Mouse (Mus musculus) liver, adult 2 months (tissue): ENCODE measurements around the gene T2. TPM values are rescaled to one million over a fixed set of nuclear protein-coding genes. Genes with fewer than 3 reads are reported as not detected.
"Not testable (repeated sequence)": the region's sequence is repeated elsewhere in the genome, so short reads cannot be mapped to it uniquely, and the experiment has no call there.

Experiments used
- DNase-seq: peaks from one replicate; pipeline ENCODE4 v3.0.0-alpha.2; 2011; ENCODE audit warnings: low read depth, low spot score; ENCODE audit errors: extremely low read depth
- H3K27ac ChIP-seq: fragments of 200-500 bp; replicated peaks from 2 replicates; pipeline ENCODE4 v1.5.1; 2012; ENCODE audit warnings: low read depth, mild to moderate bottlenecking, control low read depth, inconsistent platforms, low read length; ENCODE audit not compliant: insufficient read depth
- H3K27me3 ChIP-seq: fragments of 200-500 bp; 2 replicates; pipeline ENCODE4 v1.6.1; 2012; ENCODE audit warnings: mild to moderate bottlenecking, moderate library complexity, low read length, inconsistent platforms; ENCODE audit not compliant: control insufficient read depth, insufficient read depth
- H3K36me3 ChIP-seq: fragments of 200-500 bp; 2 replicates; pipeline ENCODE4 v1.6.1; 2012; ENCODE audit warnings: low read length, inconsistent platforms; ENCODE audit not compliant: control insufficient read depth, insufficient read depth
- H3K4me1 ChIP-seq: fragments of 200-500 bp; 2 replicates; pipeline ENCODE4 v1.6.1; 2011; ENCODE audit warnings: low read length; ENCODE audit not compliant: control insufficient read depth, insufficient read depth
- H3K4me3 ChIP-seq: fragments of 200-500 bp; 2 replicates; pipeline ENCODE4 v1.5.1; 2011; ENCODE audit warnings: low read depth, mild to moderate bottlenecking, control low read depth, low read length, moderate library complexity; ENCODE audit not compliant: insufficient read depth
- H3K79me2 ChIP-seq: fragments of 200-500 bp; 2 replicates; pipeline ENCODE4 v1.6.1; 2012; ENCODE audit warnings: inconsistent platforms, mild to moderate bottlenecking, low read length, moderate library complexity; ENCODE audit not compliant: control insufficient read depth, insufficient read depth
- H3K9ac ChIP-seq: fragments of 200-500 bp; 2 replicates; pipeline ENCODE4 v1.6.1; 2012; ENCODE audit warnings: low read depth, mild to moderate bottlenecking, control low read depth, inconsistent platforms, low read length
- CTCF ChIP-seq: fragments of 200-500 bp; IDR thresholded peaks from 2 replicates; pipeline ENCODE4 v1.5.1; 2011; ENCODE audit warnings: low read depth, low read length, control low read depth
- POLR2A ChIP-seq: fragments of 200-500 bp; IDR thresholded peaks from 2 replicates; pipeline ENCODE4 v1.6.1; 2011; ENCODE audit warnings: low read length, control low read depth; ENCODE audit not compliant: insufficient read depth; ENCODE audit errors: extremely low read depth
- WGBS: fragments of 180-500 bp; shearing (Covaris S2); methylation state at CpG from one replicate; pipeline ENCODE4 v1.1.7; 2018; 5-methylcytosine and 5-hydroxymethylcytosine counted together
- polyA plus RNA-seq: library from polyadenylated mRNA; depleted of rRNA; stranded (reverse); fragments of >200 nt; gene quantifications from 2 replicates; pipeline ENCODE4 v1.2.3, GENCODE M21; 2012
- total RNA-seq: library from RNA; depleted of rRNA; stranded (reverse); fragments of >200 nt; gene quantifications from 2 replicates; pipeline ENCODE4 v1.2.3, GENCODE M21; 2014

The T2 gene
- total and polyA plus RNA-seq, 2 experiments, result not detected

DNA sequence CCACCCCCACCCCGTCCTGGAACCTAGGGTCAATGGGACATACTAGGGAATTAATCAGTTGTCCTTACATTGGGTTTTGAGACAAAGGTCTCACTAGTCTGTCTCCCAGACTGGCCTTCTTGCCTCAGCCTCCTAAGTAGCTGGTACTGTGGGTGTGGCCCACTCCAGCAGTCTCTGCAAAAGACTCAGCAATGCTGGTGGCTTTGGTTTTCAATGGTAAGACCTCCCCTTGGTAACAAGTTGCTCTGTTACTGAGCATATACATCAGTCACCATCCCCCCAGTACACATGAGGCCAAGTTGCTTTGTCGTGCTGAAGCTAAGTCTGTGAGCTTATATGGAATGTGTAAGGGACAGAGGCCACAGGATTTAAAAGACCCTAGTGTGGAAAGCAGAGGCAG lies 42.2 kb downstream of the T2 start:
- Histone ChIP-seq H3K9ac (no peak overlapping the region), H3K27ac (no peak overlapping the region), H3K27me3 (no peaks in the 10 kb centered on the region), H3K79me2 (no peaks in the 10 kb centered on the region), H3K4me1 (no peaks in the 10 kb centered on the region), H3K4me3 (no peak overlapping the region), H3K36me3 (no peaks in the 10 kb centered on the region)
- WGBS, result 75% methylated on average over 2 of the region's 2 CpGs
- DNase-seq, result no peak
- TF ChIP-seq CTCF (no peak), POLR2A (no peak)

DNA sequence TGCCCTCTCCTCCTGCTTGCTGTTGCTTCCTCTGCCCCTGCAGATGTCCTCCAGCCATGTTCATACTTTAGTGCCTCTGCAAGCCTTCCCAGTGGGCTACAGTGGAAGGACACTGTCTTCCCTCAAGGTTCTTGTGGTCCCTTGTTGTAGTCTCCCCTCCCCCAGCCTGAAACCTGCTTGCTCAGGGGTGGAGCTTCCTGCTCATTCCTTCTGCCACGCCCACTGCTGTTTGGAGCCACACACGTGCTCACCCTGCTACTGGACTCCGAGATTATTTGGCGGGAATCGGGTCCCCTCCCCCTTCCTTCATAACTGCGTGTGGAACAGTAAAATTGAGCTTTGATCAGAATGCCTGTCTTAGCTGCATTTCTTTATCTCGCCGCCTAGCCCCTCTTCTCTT lies 48.1 kb downstream of the T2 start:
- H3K79me2 ChIP-seq, H3K27ac ChIP-seq, H3K4me1 ChIP-seq, H3K27me3 ChIP-seq, H3K9ac ChIP-seq, H3K36me3 ChIP-seq, H3K4me3 ChIP-seq, DNase-seq: not testable (repeated sequence)
- 54% methylated on average over 8 of the region's 8 CpGs for WGBS

DNA sequence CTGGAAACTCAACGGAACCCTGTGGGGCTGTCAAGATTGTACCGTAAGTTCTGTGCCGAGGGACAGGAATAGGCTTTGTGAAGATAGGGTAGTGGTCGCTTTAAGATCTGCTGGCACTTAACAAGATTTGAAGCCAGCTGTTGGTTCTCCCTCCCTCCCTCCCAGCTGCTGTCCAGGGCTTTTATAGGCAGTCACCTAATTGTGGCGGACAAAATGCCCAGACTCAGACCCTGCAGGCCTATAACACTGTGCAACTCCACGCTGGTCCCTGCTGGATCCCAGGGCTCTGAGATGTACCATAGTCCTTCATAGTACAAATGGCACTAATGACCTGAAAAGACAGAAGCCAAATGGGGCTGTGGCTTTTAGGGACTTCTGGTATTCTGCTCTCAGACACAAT lies 50.5 kb downstream of the T2 start:
- 0 out of 2 replicates have a peak, but pooled peaks cover 2% of the 10 kb centered on the region for H3K27me3 ChIP-seq
- no peak overlapping the region for H3K27ac ChIP-seq
- H3K4me3 ChIP-seq, result no peak overlapping the region
- no peaks in the 10 kb centered on the region for H3K4me1 ChIP-seq
- DNase-seq, result no peak
- WGBS, result 82% methylated on average over 6 of the region's 6 CpGs
- TF ChIP-seq CTCF (no peak), POLR2A (no peak)
- no peaks in the 10 kb centered on the region for H3K36me3 ChIP-seq
- no peak overlapping the region for H3K9ac ChIP-seq
- H3K79me2 ChIP-seq, result no peaks in the 10 kb centered on the region

DNA sequence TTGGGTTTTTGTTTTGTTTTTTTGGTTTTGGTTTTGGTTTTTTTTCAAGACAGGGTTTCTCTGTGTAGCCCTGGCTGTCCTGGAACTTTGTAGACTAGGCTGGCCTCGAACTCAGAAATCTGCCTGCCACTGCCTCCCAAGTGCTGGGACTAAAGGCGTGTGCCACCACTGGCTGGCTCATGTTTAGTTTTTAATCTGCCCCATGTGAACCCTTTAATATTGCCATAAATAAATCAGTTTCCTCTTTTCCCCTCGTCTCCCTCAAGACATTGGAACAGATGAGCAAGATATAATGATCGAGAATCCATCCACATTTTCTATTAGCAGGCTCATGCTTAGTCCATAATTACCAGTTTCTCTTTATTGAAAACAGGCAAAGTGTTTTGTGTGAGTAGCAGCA lies 52.2 kb downstream of the T2 start:
- 79% methylated on average over 4 of the region's 4 CpGs for WGBS
- H3K4me3 ChIP-seq, DNase-seq, H3K9ac ChIP-seq, H3K4me1 ChIP-seq, H3K79me2 ChIP-seq, H3K27ac ChIP-seq, H3K36me3 ChIP-seq, H3K27me3 ChIP-seq: not testable (repeated sequence)

DNA sequence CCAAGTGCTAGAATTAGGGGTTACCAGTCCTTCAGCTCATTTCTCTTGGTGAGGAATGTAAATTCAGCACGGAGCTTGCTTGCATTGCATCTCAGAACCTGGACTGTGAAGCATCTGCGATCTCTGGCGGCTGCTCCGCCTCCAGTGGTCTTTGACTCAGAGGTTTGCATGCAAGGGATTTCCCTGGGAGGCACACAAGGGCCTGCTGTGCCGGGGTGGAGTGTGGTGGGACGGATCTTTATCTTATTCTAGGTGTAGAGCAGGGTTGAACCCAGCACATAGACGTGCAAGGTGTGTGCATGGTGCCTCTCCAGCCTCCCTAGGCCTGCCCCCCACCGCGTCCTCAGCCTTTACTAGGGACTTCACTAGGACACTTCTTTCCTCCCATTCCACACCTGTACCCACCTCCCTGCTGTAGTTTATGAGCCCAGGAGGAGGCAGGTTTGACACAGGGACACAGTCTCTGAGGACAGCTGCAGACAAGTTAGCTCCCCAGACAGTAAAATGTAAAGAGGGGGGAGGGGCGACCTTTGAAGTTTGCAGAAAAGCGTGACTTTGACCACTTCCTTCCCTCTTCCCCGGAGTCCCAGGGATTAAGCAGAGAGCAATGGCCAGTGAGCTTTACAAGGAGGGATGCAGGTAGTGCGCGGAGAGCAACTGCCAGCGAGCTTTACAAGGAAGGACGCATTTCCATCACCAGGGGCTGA lies 53.0 kb downstream of the T2 start:
- no peak for TF ChIP-seq CTCF
- Histone ChIP-seq H3K4me1 (no peaks in the 10 kb centered on the region), H3K27me3 (0 out of 2 replicates have a peak, but pooled peaks cover 2% of the 10 kb centered on the region), H3K36me3 (no peaks in the 10 kb centered on the region), H3K4me3 (no peak overlapping the region), H3K27ac (no peak overlapping the region), H3K79me2 (no peaks in the 10 kb centered on the region), H3K9ac (no peak overlapping the region)
- DNase-seq, result no peak
- WGBS, result 17% methylated on average over 16 of the region's 16 CpGs

DNA sequence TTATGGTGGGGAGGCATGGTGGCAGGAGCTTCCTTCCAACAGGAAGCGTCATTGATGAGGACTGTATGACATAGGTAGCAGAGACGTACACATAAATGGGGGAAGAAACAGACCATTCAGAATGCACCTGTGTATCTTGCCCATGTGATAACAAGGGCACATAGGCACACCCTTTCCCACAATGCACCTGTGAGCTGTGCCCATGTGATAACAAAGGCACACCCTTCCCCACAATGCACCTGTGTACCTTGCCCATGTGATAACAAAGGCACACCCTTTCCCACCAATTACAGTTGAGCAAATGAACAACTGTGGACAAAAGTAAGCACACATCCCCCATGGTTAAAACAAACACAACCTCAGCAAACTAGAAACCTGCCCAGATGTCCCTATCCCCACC lies 54.5 kb downstream of the T2 start:
- Histone ChIP-seq H3K4me3 (no peak overlapping the region), H3K79me2 (no peaks in the 10 kb centered on the region), H3K9ac (no peak overlapping the region), H3K4me1 (no peaks in the 10 kb centered on the region), H3K27ac (no peak overlapping the region), H3K27me3 (0 out of 2 replicates have a peak, but pooled peaks cover 2% of the 10 kb centered on the region), H3K36me3 (no peaks in the 10 kb centered on the region)
- TF ChIP-seq CTCF, result no peak
- no peak for TF ChIP-seq POLR2A
- no peak for DNase-seq
- WGBS, result 85% methylated on average over 2 of the region's 2 CpGs
